Mouse (Mus musculus): ENCODE data around the gene Cfap43. TPM values are rescaled to one million over a fixed set of nuclear protein-coding genes. Genes with fewer than 3 reads are reported as not detected.

Gene Cfap43
- not detected for polyA plus RNA-seq (2017; shearing (Covaris generic))

GRCm38 (mm10) chr19:47919126-47919965 is at the start of gene Cfap43, which contains the start of gene Itprip:
Gene Cfap43, minus strand, starts transcription at chr19:47919287.
Gene Itprip, minus strand, starts transcription at chr19:47919299.

DNA sequence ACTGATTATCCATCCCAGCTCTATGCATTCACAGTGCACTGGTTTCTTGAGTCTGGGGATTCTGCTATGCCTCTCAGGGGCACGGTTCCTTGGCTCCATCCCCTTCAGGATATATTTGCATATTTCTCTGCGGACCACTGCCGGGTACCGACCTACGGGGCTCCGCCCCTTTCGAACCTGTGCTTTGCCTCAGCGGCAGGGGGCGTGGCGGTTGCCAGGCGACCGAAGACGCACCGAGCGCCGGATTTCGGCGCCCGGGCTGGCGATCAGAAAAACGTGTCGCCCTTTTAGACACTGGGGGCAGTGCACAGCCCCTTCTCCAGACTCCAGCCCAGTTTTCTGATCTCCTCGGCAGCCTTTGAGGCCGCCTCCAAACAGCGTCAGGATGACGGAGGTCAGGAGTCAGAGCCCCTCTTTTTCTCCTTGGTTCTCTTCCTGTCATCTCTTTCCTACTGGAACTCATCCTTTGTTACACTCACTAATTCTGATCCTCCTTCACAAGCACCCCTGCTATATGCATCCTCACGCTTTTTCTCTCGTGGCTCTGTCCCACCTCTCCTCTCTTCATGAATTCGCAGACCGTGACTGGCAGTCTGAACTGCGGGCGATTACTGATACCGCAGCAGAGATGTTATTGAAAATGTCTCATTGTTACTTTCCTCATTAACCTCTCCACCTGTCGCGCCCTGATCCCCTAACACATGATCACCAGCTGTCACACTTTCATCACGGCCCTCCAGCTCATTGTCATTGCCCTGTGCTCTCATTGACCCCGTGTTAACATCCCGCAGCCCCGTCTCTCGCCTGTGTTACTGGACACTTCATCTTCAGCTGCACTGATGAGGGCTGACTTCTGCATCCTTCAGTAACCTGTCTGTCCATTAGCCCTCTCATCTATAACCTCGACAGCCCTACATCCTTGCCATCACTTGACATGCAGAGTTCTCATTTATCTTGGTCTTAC is 18.6 kb upstream of the Cfap43 start, which contains the start of gene Cfap58:
Cfap58 (plus strand) TSS at position 233 of the 964 bp plus-strand sequence.

GRCm38 (mm10) chr19:47865353-47865947 is 53.6 kb downstream of the Cfap43 start, which contains the start of gene Gsto2:
Gene Gsto2, plus strand, starts transcription at chr19:47865534.

DNA sequence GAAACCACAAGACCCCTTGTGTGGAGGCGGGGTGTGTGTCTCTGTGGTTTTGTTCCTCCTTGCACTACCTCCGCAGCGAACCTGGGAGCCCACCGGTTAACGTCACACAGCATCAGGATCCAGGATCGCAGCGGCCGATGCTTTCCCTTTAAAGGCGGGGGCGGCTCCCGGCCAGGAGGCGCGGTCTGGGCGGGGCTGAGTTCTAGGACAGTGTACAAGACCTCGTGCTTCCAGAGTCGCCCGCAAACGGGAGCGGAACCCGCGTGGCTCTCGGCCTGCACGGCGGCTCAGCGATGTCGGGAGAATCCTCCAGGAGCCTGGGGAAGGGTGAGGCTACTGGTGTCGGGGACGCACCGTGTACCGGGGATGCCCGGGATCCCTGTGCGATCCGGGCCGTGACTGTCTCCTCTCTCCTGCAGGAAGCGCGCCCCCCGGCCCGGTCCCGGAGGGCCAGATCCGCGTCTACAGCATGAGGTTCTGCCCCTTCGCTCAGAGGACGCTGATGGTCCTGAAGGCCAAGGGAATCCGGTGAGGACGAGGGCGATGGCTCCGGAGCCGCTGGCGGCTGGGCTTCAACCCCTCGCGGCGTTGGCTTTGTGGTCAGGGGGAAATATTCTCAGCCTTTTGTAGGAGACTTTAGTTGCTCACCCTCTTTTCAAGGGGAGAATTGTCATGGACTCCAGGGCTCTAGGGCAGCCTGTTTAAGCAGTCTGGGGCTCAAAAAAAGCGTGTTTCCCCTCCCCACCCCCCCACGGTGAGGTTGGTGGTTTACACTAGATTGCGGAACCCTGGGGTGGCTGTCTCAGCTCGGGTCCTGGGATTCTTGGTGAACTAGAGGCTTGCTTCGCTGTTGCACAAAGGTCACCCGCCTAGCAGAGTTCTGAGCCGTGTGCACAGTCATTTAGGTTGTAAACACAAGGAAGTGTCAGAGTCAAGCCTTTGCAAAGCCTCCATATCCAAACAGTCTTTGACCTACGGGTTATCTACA is 64.0 kb downstream of the Cfap43 start, which contains the start of gene Gsto1:
Gsto1 (plus strand) TSS at position 175 of the 988 bp plus-strand sequence.

DNA sequence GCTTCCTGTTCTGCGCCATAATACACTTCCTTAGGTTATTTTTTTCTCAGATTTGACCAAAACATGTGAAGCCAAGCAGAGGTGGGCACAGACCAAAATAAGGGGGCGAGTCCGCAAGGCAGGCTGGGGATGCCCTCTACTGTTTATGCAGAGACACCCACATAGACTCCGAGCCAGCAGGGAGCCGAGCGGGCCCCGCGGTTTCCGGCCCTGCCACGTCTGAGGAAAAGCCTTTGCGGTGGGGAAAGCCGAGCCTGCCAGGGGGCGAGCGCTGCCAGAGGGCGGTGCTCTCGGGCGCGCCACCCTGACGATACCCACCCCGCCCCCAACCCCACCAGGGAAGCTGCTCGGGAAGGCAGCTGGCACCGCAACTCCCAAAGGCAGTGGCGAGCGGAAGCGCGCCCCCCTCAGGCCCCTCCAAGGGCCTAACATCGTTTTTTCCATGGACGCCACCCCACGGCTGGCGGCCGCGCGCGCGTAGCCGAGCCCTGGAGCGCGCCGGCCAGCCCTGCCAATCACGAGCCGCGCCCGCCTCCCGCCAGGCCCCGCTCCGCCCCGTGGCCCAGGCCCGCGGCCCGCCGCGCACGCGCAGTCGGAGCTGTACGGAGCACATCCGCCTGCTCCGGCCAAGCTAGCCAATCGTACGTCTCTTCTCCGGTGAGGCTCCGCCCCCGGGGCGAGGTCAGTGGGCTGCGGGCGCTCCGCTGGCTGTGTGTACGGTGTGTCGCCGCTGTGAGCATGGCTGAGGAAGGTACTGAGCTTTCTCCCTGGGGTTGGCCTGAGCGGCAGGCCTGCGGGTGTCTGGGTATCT is 187.8 kb downstream of the Cfap43 start, which contains the start of gene Sfr1:
Sfr1 (plus strand) TSS at position 612 of the 811 bp plus-strand sequence.

DNA sequence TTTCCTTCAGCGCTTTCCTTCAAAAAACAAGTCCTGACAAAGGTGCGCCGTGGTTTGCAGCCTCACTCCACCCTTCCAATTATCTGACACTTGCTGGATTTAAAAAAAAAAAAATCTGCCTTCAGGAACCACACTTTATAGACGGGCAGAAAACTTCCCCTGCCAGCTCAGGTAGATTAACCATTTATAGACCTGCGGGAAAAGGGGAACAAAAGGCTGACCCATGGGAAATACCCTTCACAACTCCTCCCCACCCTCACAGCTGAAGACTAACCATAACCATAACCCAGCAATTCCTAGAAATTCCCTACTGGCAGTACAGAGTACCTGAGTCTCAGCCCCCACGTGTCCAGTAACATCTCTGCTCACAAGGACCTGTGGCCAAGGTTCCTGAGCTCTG is 227.1 kb downstream of the Cfap43 start, which contains the start of gene Col17a1:
Col17a1 (minus strand) TSS at position 101 of the 400 bp plus-strand sequence.

Other genes with a start within 250 kb of the Cfap43 start
- 0.33 TPM for gene Col17a1, start 227.2 kb downstream of the Cfap43 start, polyA plus RNA-seq (2017; shearing (Covaris generic))
- gene Sfr1, start 187.6 kb downstream of the Cfap43 start, polyA plus RNA-seq (2017; shearing (Covaris generic)), result 213 TPM
- gene Gsto1, start 64.3 kb downstream of the Cfap43 start, polyA plus RNA-seq (2017; shearing (Covaris generic)), result 15.2 TPM
- gene Gsto2, start 53.8 kb downstream of the Cfap43 start, polyA plus RNA-seq (2017; shearing (Covaris generic)), result 0.74 TPM
- 45.7 TPM for gene Itprip, start within 50 bp of the Cfap43 start, polyA plus RNA-seq (2017; shearing (Covaris generic))
- not detected for gene Cfap58, start 18.4 kb upstream of the Cfap43 start, polyA plus RNA-seq (2017; shearing (Covaris generic))